Mouse (Mus musculus) midbrain, embryonic 11.5 days (tissue): ENCODE measurements around the gene Samd4. TPM values are rescaled to one million over a fixed set of nuclear protein-coding genes. Genes with fewer than 3 reads are reported as not detected.

Experiments
- ATAC-seq: fragments of 200-750 bp; cut with Nextera tagmentation; 2 replicates; pipeline ENCODE4 v1.8.0; 2017; ENCODE audit warnings: moderate TSS enrichment, moderate library complexity; ENCODE audit not compliant: low FRiP score
- DNase-seq: peaks from one replicate; pipeline ENCODE4 v3.0.0; 2015; ENCODE audit warnings: low spot score; ENCODE audit errors: missing footprints
- H3K27ac ChIP-seq: fragments of 300-500 bp; sonication (generic); 2 replicates; pipeline ENCODE4 v1.5.1; 2014; ENCODE audit warnings: low read depth, low read length
- H3K27me3 ChIP-seq: fragments of 300-500 bp; sonication (generic); 2 replicates; pipeline ENCODE4 v1.6.1; 2014; ENCODE audit warnings: mild to moderate bottlenecking, low read length, moderate library complexity, mixed read lengths; ENCODE audit not compliant: control insufficient read depth, insufficient read depth
- H3K36me3 ChIP-seq: fragments of 300-500 bp; sonication (generic); 2 replicates; pipeline ENCODE4 v1.6.1; 2014; ENCODE audit warnings: mild to moderate bottlenecking, low read length, moderate library complexity, mixed read lengths; ENCODE audit not compliant: control insufficient read depth, insufficient read depth
- H3K4me1 ChIP-seq: fragments of 300-500 bp; sonication (generic); 2 replicates; pipeline ENCODE4 v1.6.1; 2014; ENCODE audit warnings: low read length; ENCODE audit not compliant: control insufficient read depth, insufficient read depth
- H3K4me2 ChIP-seq: fragments of 300-500 bp; sonication (generic); 2 replicates; pipeline ENCODE4 v1.6.1; 2014; ENCODE audit warnings: mild to moderate bottlenecking, moderate library complexity
- H3K4me3 ChIP-seq: fragments of 300-500 bp; sonication (generic); 2 replicates; pipeline ENCODE4 v1.5.1; 2014; ENCODE audit warnings: low read depth, low read length
- H3K9ac ChIP-seq: fragments of 300-500 bp; sonication (generic); 2 replicates; pipeline ENCODE4 v1.6.1; 2014; ENCODE audit warnings: low read length
- H3K9me3 ChIP-seq: fragments of 300-500 bp; sonication (generic); 2 replicates; pipeline ENCODE4 v1.6.1; 2016; ENCODE audit warnings: low read length; ENCODE audit not compliant: control insufficient read depth
- WGBS: fragments of 180-500 bp; shearing (Covaris S2); extraction: QIAGEN DNeasy Blood & Tissue Kit; methylation state at CpG from one replicate; pipeline ENCODE4 v1.1.7; 2014; 5-methylcytosine and 5-hydroxymethylcytosine counted together
- polyA plus RNA-seq: library from polyadenylated mRNA; unstranded; fragments of >200 nt; fragmentation: Nextera tagmentation; extraction: Ambion mirVana; gene quantifications from 2 replicates; pipeline ENCODE4 v1.2.1, GENCODE M21; 2014

Gene Samd4
- polyA plus RNA-seq, 1 experiment from 2014 or later, result 2.8 TPM

DNA sequence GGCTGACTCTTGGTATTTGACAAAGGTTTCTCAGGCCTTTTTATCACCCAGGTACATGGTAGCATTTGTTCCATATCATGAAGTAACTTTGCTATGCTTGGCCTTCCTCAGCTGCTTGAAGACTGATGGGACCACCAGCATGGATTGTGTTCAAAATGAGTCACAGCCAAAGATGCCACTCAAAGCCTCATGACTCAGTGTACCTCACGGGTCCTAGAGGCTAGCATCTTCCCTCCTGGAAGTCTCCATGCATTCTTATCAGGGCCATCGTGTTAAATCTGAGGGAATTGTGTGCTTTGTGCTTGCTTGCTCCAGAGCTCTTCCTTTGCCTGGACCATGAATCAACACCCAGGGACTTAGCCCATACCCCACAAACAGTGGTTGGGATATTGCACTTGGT lies 89.1 kb downstream of the Samd4 start:
- WGBS, result 91% methylated on average over 2 of the region's 2 CpGs
- no peaks in the 10 kb centered on the region for H3K9me3 ChIP-seq
- H3K4me3 ChIP-seq, result no peak overlapping the region
- no peaks in the 10 kb centered on the region for H3K36me3 ChIP-seq
- ATAC-seq, result no peak
- H3K27me3 ChIP-seq, result no peaks in the 10 kb centered on the region
- no peak for DNase-seq
- no peaks in the 10 kb centered on the region; the same call in 1 of the 2 replicates for H3K4me1 ChIP-seq
- H3K27ac ChIP-seq, result no peak overlapping the region
- no peak overlapping the region for H3K4me2 ChIP-seq
- H3K9ac ChIP-seq, result no peak overlapping the region

DNA sequence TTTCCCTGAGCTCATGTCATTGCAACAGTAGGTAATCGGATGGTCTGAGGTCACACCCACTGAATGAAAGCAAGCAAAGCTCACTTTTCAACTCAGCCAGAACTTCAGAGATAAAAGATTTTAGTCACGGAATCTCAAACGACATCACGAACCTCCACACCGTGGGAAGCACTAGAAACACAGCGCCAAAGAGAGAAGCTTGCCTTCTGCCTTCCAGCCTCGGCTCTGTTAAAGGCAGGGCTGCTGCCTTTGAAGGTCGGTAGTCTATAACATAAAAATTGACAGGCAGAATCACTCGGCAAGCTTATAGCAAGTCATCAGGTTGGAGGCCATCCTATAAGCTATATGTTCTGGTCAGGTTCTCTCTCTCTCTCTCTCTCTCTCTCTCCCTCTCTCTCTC lies 92.2 kb downstream of the Samd4 start:
- no peaks in the 10 kb centered on the region for H3K36me3 ChIP-seq
- H3K4me3 ChIP-seq, result no peak overlapping the region
- no peak overlapping the region for H3K9ac ChIP-seq
- H3K9me3 ChIP-seq, result no peaks in the 10 kb centered on the region
- no peak for DNase-seq
- no peaks in the 10 kb centered on the region; the same call in 1 of the 2 replicates for H3K4me1 ChIP-seq
- H3K4me2 ChIP-seq, result no peak overlapping the region
- H3K27ac ChIP-seq, result no peak overlapping the region
- WGBS, result 59% methylated on average over 9 of the region's 9 CpGs
- no peak for ATAC-seq
- no peaks in the 10 kb centered on the region for H3K27me3 ChIP-seq

GRCm38 (mm10) chr14:46975969-46976368 lies 93.3 kb downstream of the Samd4 start:
- Histone ChIP-seq H3K36me3 (no peaks in the 10 kb centered on the region), H3K9ac (no peak overlapping the region), H3K4me3 (no peak overlapping the region), H3K27ac (no peak overlapping the region), H3K4me2 (no peak overlapping the region), H3K27me3 (no peaks in the 10 kb centered on the region), H3K4me1 (no peaks in the 10 kb centered on the region; the same call in 1 of the 2 replicates), H3K9me3 (no peaks in the 10 kb centered on the region)
- WGBS, result 85% methylated on average over 4 of the region's 4 CpGs
- DNase-seq (no peak), ATAC-seq (no peak)

DNA sequence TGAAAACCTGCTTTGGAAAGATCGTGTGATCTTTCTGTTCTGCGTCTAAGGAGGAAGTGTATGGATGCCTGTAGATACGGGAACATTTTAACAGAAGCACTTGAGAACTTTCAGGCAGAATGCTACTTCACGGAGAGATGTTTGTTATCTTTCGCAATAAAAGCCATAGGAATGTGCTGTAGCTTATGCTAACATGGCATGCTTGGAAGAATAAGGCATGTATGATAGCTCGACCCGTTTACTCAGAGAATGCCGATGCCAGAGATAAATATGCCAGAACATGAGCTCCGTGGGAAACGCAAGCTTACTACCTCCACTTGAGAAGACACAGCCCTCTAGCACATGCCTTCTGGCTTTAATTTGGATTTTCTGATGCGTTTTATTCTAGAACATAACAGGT lies 94.1 kb downstream of the Samd4 start:
- no peaks in the 10 kb centered on the region; the same call in 1 of the 2 replicates for H3K4me1 ChIP-seq
- no peaks in the 10 kb centered on the region for H3K36me3 ChIP-seq
- H3K27ac ChIP-seq, result no peak overlapping the region
- ATAC-seq (no peak), DNase-seq (no peak)
- no peaks in the 10 kb centered on the region for H3K27me3 ChIP-seq
- no peak overlapping the region for H3K4me3 ChIP-seq
- no peak overlapping the region for H3K9ac ChIP-seq
- 85% methylated on average over 11 of the region's 11 CpGs for WGBS
- no peak overlapping the region for H3K4me2 ChIP-seq
- no peaks in the 10 kb centered on the region for H3K9me3 ChIP-seq

GRCm38 (mm10) chr14:46977660-46978059 lies 95.0 kb downstream of the Samd4 start:
- Histone ChIP-seq H3K9me3 (no peaks in the 10 kb centered on the region), H3K27me3 (no peaks in the 10 kb centered on the region), H3K4me1 (no peaks in the 10 kb centered on the region; the same call in 1 of the 2 replicates), H3K36me3 (no peaks in the 10 kb centered on the region), H3K4me3 (no peak overlapping the region), H3K4me2 (no peak overlapping the region), H3K27ac (no peak overlapping the region), H3K9ac (no peak overlapping the region)
- ATAC-seq, result no peak
- DNase-seq, result no peak
- 76% methylated on average over 10 of the region's 10 CpGs for WGBS

- Histone ChIP-seq H3K27ac (no peak overlapping the region), H3K4me3 (no peak overlapping the region)
- 78% methylated on average over 5 of the region's 5 CpGs for WGBS
Measured at GRCm38 (mm10) chr14:46979172-46979571, 96.5 kb downstream of the Samd4 start.

DNA sequence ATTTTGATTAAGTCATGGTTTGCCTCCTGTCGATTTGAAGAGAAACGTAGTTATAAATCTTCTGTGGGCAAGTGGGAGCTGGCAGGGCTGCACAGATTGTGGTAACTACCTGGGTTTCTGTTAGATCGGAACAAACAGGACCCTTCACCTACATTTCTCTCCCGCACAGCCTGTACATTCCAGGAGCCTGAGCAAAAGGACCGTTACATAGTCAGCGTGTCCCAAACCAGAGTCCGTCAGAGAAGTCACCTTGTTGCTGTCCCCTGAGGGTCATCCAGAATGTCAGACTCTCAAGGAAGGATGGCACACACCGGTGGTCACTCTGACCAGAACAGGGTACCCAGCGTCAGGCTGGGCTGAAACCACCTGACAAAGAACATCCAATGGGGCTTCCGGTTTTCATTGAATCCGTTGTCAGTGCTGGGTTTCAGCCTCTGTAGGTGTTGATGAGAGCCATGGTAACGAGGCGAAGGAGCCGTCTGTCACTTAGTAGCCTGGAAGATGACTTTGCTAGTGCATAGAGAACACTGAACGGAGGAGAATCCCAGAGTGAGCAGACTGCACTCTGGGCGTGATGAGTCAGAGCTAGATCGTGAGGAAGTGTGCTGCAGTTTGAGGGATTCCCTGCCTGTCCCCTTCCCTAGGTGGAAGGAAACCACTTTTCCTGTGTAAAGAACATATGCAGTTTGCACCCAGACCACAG lies 98.2 kb downstream of the Samd4 start:
- 88% methylated on average over 17 of the region's 17 CpGs for WGBS

More at GRCm38 (mm10) chr14:46979172-46979571, 96.5 kb downstream of the Samd4 start:
- Histone ChIP-seq H3K9ac (no peak overlapping the region), H3K4me2 (no peak overlapping the region), H3K9me3 (no peaks in the 10 kb centered on the region), H3K36me3 (no peaks in the 10 kb centered on the region), H3K4me1 (no peaks in the 10 kb centered on the region; the same call in 1 of the 2 replicates), H3K27me3 (no peaks in the 10 kb centered on the region)
- DNase-seq, result no peak
- no peak for ATAC-seq

DNA sequence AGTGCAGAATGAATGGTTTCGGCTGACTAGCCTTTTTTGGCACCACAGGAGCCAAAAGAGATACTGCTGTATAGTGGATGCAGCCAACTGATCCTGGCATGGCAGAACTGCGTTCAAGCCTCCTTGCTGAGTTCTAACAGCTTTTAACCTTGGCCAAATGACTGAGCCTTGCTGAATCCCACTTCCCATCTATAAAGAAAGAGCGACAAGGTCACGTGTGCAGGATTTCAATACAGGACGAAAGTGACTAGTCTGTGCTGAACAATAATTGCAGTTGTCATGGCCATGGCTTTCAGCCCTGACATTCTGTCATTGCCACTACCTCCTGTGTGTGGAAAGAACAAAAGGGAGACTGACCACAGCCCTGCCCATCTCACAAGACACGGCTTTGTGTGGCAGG lies 99.5 kb downstream of the Samd4 start:
- no peak overlapping the region for H3K4me2 ChIP-seq
- WGBS, result 77% methylated on average over 6 of the region's 6 CpGs

More for the DNA sequence above, 98.2 kb downstream of the Samd4 start:
- Histone ChIP-seq H3K27ac (no peak overlapping the region), H3K4me3 (no peak overlapping the region), H3K9ac (no peak overlapping the region), H3K4me1 (no peaks in the 10 kb centered on the region), H3K4me2 (no peak overlapping the region), H3K27me3 (no peaks in the 10 kb centered on the region), H3K36me3 (no peaks in the 10 kb centered on the region), H3K9me3 (no peaks in the 10 kb centered on the region)
- ATAC-seq (no peak), DNase-seq (no peak)

DNA sequence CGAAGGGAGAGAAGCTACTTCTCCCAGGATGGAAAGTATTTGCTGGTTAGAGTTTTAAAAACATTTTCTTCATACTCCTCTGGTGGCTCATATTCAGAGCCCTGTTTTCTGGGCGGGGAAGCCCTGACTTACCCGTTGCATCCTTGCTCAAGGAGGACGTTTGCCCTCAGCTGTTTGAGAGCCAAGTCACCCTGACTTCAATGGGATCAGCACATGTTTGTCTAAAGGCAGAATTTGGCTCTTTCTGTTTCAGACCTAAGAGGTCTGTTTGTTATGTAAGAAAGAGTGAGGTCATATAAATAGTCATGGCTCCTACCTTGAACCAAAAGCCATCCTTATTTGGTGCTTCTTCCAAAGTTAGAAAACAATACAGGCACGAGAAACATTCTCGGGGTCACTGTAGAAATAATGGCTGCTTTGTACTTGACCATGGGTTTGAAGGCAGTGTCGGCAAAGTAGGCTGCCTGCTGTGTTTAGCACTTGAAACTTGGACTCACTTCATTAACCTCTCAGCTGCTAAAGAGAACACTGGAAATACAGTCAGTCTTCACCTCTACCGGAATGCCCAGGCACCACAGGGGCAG lies 102.0 kb downstream of the Samd4 start:
- H3K27me3 ChIP-seq, result no peaks in the 10 kb centered on the region
- DNase-seq (no peak), ATAC-seq (no peak)
- no peaks in the 10 kb centered on the region for H3K9me3 ChIP-seq
- no peak overlapping the region for H3K4me3 ChIP-seq
- H3K36me3 ChIP-seq, result no peaks in the 10 kb centered on the region
- no peak overlapping the region for H3K27ac ChIP-seq
- WGBS, result 69% methylated on average over 8 of the region's 8 CpGs
- H3K4me2 ChIP-seq, result no peak overlapping the region
- no peak overlapping the region for H3K9ac ChIP-seq
- peaks cover 1% of the 10 kb centered on the region; the same call in 1 of the 2 replicates for H3K4me1 ChIP-seq

More for the DNA sequence above, 99.5 kb downstream of the Samd4 start:
- H3K4me3 ChIP-seq, result no peak overlapping the region
- no peaks in the 10 kb centered on the region for H3K9me3 ChIP-seq
- ATAC-seq (no peak), DNase-seq (no peak)
- no peaks in the 10 kb centered on the region for H3K36me3 ChIP-seq
- no peaks in the 10 kb centered on the region for H3K4me1 ChIP-seq
- H3K27ac ChIP-seq, result no peak overlapping the region
- no peaks in the 10 kb centered on the region for H3K27me3 ChIP-seq
- H3K9ac ChIP-seq, result no peak overlapping the region
